Mouse (Mus musculus): ENCODE data around the gene Spout1. TPM values are rescaled to one million over a fixed set of nuclear protein-coding genes. Genes with fewer than 3 reads are reported as not detected.

The Spout1 gene
- 62.7 and 65.6 TPM in 2 replicates for polyA plus RNA-seq (2015; fragmentation: Nextera tagmentation; extraction: Ambion mirVana)

DNA sequence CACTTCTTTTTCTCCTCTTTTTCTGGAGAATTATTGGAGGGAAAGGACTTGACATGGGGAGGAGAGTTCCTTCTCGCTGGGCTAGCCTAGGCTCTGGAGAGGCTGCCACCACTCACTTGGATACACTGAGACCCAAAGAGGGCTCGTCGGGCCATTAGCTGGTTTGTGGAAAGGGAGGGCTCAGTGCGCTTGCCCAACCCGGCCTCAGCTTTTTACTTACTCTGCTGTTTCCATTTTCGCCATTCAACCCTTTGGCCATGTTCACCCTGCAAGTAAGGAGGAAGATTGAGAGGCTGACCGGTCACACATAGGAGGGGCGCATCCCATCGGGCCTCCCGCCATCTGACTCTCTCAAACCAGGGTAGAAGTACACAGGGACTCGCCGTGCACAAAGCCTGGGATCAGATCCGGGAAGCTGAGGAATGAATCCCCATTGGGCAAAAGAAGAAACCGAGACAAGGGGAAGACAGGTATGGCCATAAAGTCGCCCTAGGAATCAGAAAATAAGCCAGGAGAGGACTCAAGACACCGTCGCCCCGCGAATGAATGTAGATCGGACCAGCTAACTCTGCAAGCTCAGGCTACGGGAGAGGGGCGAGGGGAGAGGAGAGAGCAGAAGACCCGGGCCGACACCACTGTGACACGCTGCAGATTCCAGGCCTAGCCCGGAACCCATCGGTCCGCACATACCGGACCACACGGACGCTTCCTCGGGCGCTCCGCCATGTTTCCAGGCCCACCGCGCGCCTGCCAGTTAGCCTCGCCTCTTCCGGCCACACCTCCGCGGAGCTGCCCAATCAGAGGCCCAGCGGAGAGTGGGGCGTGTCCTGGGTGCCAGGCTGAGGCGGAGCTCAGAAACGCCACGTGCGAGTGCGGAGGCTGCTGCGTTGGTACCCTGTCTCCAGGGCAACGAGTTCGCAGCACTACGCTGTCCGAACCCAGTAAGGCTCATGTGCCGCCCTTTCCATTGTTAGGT, at the start of gene Spout1:
Spout1 (minus strand) TSS at position 760 of the 976 bp plus-strand sequence.
- H3K36me3 ChIP-seq (ENCODE audit: control insufficient read depth, insufficient read depth, low read length) = peaks cover 21% of the 10 kb centered on the region
- H3K4me3 ChIP-seq (replicated peaks; ENCODE audit: low read length) = peak within 1 kb of the TSS; percentile 70
- no peaks in the 10 kb centered on the region for H3K9me3 ChIP-seq (replicated peaks; ENCODE audit: control insufficient read depth, low read length)
- ATAC-seq (ENCODE audit: insufficient read depth, low FRiP score) = peak; percentile 96
- no peaks in the 10 kb centered on the region for H3K27me3 ChIP-seq (ENCODE audit: control insufficient read depth, insufficient read depth, low read length)
- peak within 1 kb of the TSS; percentile 26; the same call in 1 of the 2 replicates for H3K27ac ChIP-seq (ENCODE audit: low read length)
- H3K4me2 ChIP-seq (ENCODE audit: low read depth, low read length) = peak within 1 kb of the TSS; percentile 59
- H3K4me1 ChIP-seq (ENCODE audit: control insufficient read depth, insufficient read depth, low read length) = peaks cover 11% of the 10 kb centered on the region
- WGBS = 2% methylated on average over 54 of the region's 54 CpGs
- peak within 1 kb of the TSS; percentile 77 for H3K9ac ChIP-seq (ENCODE audit: low read length)

DNA sequence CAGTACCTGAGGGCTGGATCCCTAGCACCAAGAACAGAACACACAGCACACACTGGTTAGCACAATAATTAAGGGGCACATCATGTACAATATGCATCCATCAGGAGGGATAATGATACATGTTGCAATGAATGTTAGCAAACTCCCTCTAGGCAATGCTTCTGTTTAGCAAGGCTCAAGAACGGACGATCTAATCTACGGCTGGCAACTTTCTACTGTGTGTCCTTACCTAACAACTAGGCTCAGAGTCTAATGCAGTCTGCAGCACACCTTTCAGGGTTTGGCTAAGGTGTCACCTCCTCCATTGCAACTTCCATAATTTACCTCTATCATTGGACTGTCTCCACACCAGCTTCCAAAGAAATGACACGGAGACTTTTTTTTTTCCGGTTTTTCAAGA, 38.0 kb upstream of the Spout1 start:
- no peak overlapping the region for H3K27ac ChIP-seq (ENCODE audit: low read length)
- no peak for ATAC-seq (ENCODE audit: insufficient read depth, low FRiP score)
- 91% methylated on average over 5 of the region's 5 CpGs for WGBS
- no peaks in the 10 kb centered on the region for H3K9me3 ChIP-seq (replicated peaks; ENCODE audit: control insufficient read depth, low read length)
- H3K27me3 ChIP-seq (ENCODE audit: control insufficient read depth, insufficient read depth, low read length) = no peaks in the 10 kb centered on the region
- H3K4me3 ChIP-seq (replicated peaks; ENCODE audit: low read length) = no peak overlapping the region
- no peak overlapping the region for H3K9ac ChIP-seq (ENCODE audit: low read length)
- H3K4me1 ChIP-seq (ENCODE audit: control insufficient read depth, insufficient read depth, low read length) = no peaks in the 10 kb centered on the region
- H3K4me2 ChIP-seq (ENCODE audit: low read depth, low read length) = no peak overlapping the region
- H3K36me3 ChIP-seq (ENCODE audit: control insufficient read depth, insufficient read depth, low read length) = no peaks in the 10 kb centered on the region

DNA sequence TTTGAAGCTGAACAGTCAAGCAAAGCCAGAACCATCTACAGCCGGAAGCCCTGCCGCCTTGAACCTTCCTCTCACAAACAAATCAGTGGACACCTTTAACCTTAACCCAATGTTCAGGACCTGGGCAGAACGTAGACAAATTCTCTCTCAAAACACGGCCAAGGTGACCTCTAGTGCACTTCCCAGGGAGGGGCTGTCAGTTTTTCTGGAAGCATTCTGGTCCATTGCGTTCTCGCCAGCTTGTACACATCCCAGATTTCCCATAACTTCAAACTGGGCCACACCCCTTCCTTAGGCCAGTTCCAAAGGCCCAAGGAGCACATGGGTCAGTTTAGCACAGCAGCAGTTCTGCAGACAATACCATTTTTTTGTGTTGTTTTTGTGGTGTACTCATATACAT, 37.2 kb upstream of the Spout1 start:
- Histone ChIP-seq H3K27ac (ENCODE audit: low read length) (no peak overlapping the region), H3K4me1 (ENCODE audit: control insufficient read depth, insufficient read depth, low read length) (no peaks in the 10 kb centered on the region), H3K9ac (ENCODE audit: low read length) (no peak overlapping the region), H3K36me3 (ENCODE audit: control insufficient read depth, insufficient read depth, low read length) (no peaks in the 10 kb centered on the region), H3K4me3 (replicated peaks; ENCODE audit: low read length) (no peak overlapping the region), H3K4me2 (ENCODE audit: low read depth, low read length) (no peak overlapping the region), H3K27me3 (ENCODE audit: control insufficient read depth, insufficient read depth, low read length) (no peaks in the 10 kb centered on the region), H3K9me3 (replicated peaks; ENCODE audit: control insufficient read depth, low read length) (no peaks in the 10 kb centered on the region)
- no peak for ATAC-seq (ENCODE audit: insufficient read depth, low FRiP score)
- 61% methylated on average over 6 of the region's 6 CpGs for WGBS

DNA sequence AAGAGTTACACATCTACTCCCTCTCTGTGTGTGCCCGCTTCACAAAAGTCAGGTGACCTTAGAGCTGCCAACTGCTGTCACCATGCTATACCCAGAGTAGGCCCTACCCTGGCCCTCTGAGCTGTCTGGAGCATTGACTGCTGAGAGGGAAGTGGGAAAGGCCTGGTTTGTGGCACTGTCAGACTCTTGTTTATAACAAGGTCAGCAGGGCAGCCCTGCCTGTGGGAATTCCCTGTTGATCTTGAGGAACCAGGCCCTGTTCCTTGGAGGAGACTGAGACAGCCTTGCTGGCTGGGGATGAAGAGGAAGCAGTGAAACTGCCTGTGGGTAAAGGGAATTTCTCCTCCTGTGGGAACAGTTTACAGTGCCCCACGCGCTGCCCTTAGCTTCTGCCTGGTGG, 36.5 kb upstream of the Spout1 start:
- H3K4me3 ChIP-seq (replicated peaks; ENCODE audit: low read length) = no peak overlapping the region
- H3K4me1 ChIP-seq (ENCODE audit: control insufficient read depth, insufficient read depth, low read length) = no peaks in the 10 kb centered on the region
- H3K9me3 ChIP-seq (replicated peaks; ENCODE audit: control insufficient read depth, low read length) = no peaks in the 10 kb centered on the region
- no peak overlapping the region for H3K27ac ChIP-seq (ENCODE audit: low read length)
- no peak overlapping the region for H3K4me2 ChIP-seq (ENCODE audit: low read depth, low read length)
- no peak for ATAC-seq (ENCODE audit: insufficient read depth, low FRiP score)
- 84% methylated on average over 3 of the region's 3 CpGs for WGBS
- H3K27me3 ChIP-seq (ENCODE audit: control insufficient read depth, insufficient read depth, low read length) = no peaks in the 10 kb centered on the region
- H3K9ac ChIP-seq (ENCODE audit: low read length) = no peak overlapping the region
- no peaks in the 10 kb centered on the region for H3K36me3 ChIP-seq (ENCODE audit: control insufficient read depth, insufficient read depth, low read length)

DNA sequence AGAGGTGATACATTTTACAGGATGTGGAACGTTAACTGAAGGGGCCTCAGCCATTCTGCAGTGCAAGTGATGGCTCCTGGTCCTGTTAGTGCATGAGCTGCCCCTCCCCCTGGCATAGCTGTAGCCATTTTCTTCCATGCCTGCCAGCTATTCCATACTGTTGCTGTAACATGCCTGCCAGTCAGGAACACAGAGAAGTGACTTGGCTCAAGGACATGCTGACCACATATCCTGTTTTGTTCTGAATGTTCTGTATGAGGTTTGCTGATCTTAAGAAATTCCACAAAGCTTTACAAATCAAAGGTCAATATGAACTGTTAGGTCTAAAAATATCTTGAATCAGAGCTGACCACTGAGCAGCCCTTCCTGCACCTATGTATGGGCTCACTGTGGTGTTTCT, 34.7 kb upstream of the Spout1 start:
- Histone ChIP-seq H3K27ac (ENCODE audit: low read length) (no peak overlapping the region), H3K9ac (ENCODE audit: low read length) (no peak overlapping the region), H3K36me3 (ENCODE audit: control insufficient read depth, insufficient read depth, low read length) (no peaks in the 10 kb centered on the region), H3K4me1 (ENCODE audit: control insufficient read depth, insufficient read depth, low read length) (no peaks in the 10 kb centered on the region), H3K4me2 (ENCODE audit: low read depth, low read length) (no peak overlapping the region), H3K4me3 (replicated peaks; ENCODE audit: low read length) (no peak overlapping the region), H3K9me3 (replicated peaks; ENCODE audit: control insufficient read depth, low read length) (no peaks in the 10 kb centered on the region), H3K27me3 (ENCODE audit: control insufficient read depth, insufficient read depth, low read length) (no peaks in the 10 kb centered on the region)
- ATAC-seq (ENCODE audit: insufficient read depth, low FRiP score) = no peak
- 65% methylated on average over 1 of the region's 1 CpGs for WGBS

DNA sequence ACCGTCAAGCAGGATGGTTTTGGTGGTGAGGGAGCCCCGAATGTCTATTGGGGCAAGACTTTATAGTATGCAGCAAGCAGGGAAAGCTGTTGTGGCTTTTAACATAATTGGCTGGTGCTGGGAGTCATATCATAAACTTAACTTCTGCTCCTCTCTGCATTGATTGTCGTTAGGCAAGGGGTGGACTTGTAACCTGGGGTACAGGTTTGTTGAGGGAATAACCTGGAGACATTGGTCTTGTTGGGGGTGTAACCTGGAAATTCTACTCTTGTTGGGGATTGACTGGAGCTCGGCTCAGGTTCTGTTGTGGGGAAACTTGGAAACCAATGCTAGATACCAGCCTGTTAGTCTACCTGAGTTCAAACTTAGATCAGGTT, 33.9 kb upstream of the Spout1 start:
- Histone ChIP-seq H3K36me3 (ENCODE audit: control insufficient read depth, insufficient read depth, low read length) (no peaks in the 10 kb centered on the region), H3K9ac (ENCODE audit: low read length) (no peak overlapping the region), H3K4me2 (ENCODE audit: low read depth, low read length) (no peak overlapping the region), H3K9me3 (replicated peaks; ENCODE audit: control insufficient read depth, low read length) (no peaks in the 10 kb centered on the region), H3K4me3 (replicated peaks; ENCODE audit: low read length) (no peak overlapping the region), H3K27me3 (ENCODE audit: control insufficient read depth, insufficient read depth, low read length) (no peaks in the 10 kb centered on the region), H3K27ac (ENCODE audit: low read length) (no peak overlapping the region), H3K4me1 (ENCODE audit: control insufficient read depth, insufficient read depth, low read length) (no peaks in the 10 kb centered on the region)
- ATAC-seq (ENCODE audit: insufficient read depth, low FRiP score) = no peak
- whole genome bisulfite sequencing = 68% methylated on average over 4 of the region's 4 CpGs

DNA sequence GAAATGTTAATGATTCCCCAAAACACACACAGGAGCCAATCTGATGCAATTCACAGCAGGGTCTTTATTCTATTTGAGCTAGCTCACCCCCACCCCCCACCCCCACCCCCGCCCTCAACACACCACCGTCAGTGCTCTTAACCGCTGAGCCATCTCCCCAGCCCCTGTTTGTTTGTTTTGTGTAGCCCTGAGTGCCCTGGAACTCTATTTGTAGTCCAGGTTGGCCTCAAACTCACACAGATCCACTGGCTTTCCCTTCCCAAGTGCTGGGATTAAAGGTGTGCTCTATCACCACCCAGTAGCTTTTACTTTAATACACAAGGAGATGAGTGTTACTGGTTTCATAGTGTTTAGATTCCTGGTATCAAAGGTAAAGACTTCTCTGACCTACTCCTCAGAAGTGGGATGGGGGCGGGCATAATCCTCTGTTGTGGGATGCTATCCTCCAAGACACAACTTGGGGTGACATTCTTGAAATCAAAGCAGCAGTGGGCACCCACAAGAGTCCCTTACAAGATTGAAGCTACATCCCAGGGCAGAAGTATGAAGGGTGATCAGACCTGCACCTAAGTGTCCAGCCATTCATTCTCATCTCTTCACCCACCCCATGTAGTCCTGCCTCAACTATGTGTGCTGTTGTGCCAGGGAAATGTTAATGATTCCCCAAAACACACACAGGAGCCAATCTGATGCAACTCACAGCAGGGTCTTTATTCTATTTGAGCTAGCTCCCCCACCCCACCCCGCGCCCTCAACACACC, 33.3 kb upstream of the Spout1 start:
- Histone ChIP-seq H3K36me3 (ENCODE audit: control insufficient read depth, insufficient read depth, low read length) (no peaks in the 10 kb centered on the region), H3K27me3 (ENCODE audit: control insufficient read depth, insufficient read depth, low read length) (no peaks in the 10 kb centered on the region), H3K9ac (ENCODE audit: low read length) (no peak overlapping the region), H3K27ac (ENCODE audit: low read length) (no peak overlapping the region), H3K9me3 (replicated peaks; ENCODE audit: control insufficient read depth, low read length) (no peaks in the 10 kb centered on the region), H3K4me3 (replicated peaks; ENCODE audit: low read length) (no peak overlapping the region), H3K4me1 (ENCODE audit: control insufficient read depth, insufficient read depth, low read length) (no peaks in the 10 kb centered on the region; the same call in 1 of the 2 replicates), H3K4me2 (ENCODE audit: low read depth, low read length) (no peak overlapping the region)
- WGBS = 66% methylated on average over 6 of the region's 6 CpGs
- no peak for ATAC-seq (ENCODE audit: insufficient read depth, low FRiP score)

DNA sequence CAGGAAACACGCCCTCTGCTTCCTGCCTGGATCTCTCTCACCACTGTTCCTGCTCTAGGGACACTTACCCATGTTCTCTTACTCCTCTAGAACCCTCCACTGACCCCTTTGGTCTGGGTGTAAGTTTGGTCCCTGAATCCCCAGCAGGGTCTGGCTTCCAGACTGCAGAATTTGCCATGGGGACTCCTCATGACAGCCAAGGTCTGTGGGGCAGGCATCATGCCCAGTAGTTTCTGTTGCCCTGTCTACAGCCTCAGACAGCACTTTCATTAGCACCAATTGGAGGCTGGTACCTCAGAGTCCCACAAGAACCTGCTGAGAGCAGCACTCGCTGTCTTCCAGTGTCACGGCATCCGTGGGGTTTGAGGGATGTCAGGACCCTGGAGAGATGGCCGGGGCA, 29.6 kb upstream of the Spout1 start:
- Histone ChIP-seq H3K9me3 (replicated peaks; ENCODE audit: control insufficient read depth, low read length) (no peaks in the 10 kb centered on the region), H3K9ac (ENCODE audit: low read length) (no peak overlapping the region), H3K4me2 (ENCODE audit: low read depth, low read length) (no peak overlapping the region), H3K36me3 (ENCODE audit: control insufficient read depth, insufficient read depth, low read length) (no peaks in the 10 kb centered on the region), H3K27ac (ENCODE audit: low read length) (no peak overlapping the region), H3K27me3 (ENCODE audit: control insufficient read depth, insufficient read depth, low read length) (no peaks in the 10 kb centered on the region), H3K4me3 (replicated peaks; ENCODE audit: low read length) (no peak overlapping the region), H3K4me1 (ENCODE audit: control insufficient read depth, insufficient read depth, low read length) (peaks cover 12% of the 10 kb centered on the region)
- WGBS = 77% methylated on average over 5 of the region's 5 CpGs
- ATAC-seq (ENCODE audit: insufficient read depth, low FRiP score) = no peak

DNA sequence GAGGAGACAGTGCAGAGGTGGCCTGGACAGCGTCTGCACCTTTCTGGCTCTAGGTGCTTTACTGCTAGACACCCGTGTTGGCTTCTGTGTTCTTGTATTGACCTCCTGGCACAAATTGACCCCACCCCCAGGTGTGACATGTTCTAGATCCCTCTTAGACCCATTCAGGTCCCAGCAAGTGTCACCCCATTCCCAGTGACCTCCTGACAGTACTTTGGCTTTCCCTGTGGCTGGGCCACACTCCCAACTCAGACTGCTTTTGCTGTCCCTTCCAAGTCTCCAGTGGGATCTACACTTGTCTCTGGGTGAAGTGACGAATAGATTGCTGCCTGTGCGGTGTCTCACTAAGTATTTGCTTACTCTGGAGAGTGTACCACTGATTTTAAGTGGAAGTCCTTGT, 29.1 kb upstream of the Spout1 start:
- H3K36me3 ChIP-seq (ENCODE audit: control insufficient read depth, insufficient read depth, low read length) = no peaks in the 10 kb centered on the region
- H3K4me1 ChIP-seq (ENCODE audit: control insufficient read depth, insufficient read depth, low read length) = peaks cover 12% of the 10 kb centered on the region
- no peaks in the 10 kb centered on the region for H3K9me3 ChIP-seq (replicated peaks; ENCODE audit: control insufficient read depth, low read length)
- H3K27ac ChIP-seq (ENCODE audit: low read length) = no peak overlapping the region
- no peak overlapping the region for H3K4me2 ChIP-seq (ENCODE audit: low read depth, low read length)
- H3K4me3 ChIP-seq (replicated peaks; ENCODE audit: low read length) = no peak overlapping the region
- H3K27me3 ChIP-seq (ENCODE audit: control insufficient read depth, insufficient read depth, low read length) = no peaks in the 10 kb centered on the region
- no peak overlapping the region for H3K9ac ChIP-seq (ENCODE audit: low read length)
- WGBS = 79% methylated on average over 4 of the region's 4 CpGs
- ATAC-seq (ENCODE audit: insufficient read depth, low FRiP score) = no peak
